Mouse (Mus musculus): Measurements from ENCODE around the gene N4bp2l2. TPM values are rescaled to one million over a fixed set of nuclear protein-coding genes. Genes with fewer than 3 reads are reported as not detected.

The N4bp2l2 gene
- polyA plus RNA-seq, 1 experiment from 2014 or later: 41.5 TPM

- 91% methylated on average over 6 of the region's 6 CpGs for WGBS
- Histone ChIP-seq H3K4me2 (no peak overlapping the region), H3K9me3 (no peaks in the 10 kb centered on the region), H3K36me3 (no peaks in the 10 kb centered on the region), H3K9ac (no peak overlapping the region), H3K27me3 (replicated peaks) (no peaks in the 10 kb centered on the region), H3K27ac (no peak overlapping the region), H3K4me1 (no peaks in the 10 kb centered on the region), H3K4me3 (replicated peaks) (no peak overlapping the region)
- no peak for ATAC-seq (ENCODE audit: insufficient read depth, low FRiP score, low read depth)
Measured at GRCm38 (mm10) chr5:150606131-150606530, 59.9 kb downstream of the N4bp2l2 start.

- no peak for ATAC-seq (ENCODE audit: insufficient read depth, low FRiP score, low read depth)
- no peaks in the 10 kb centered on the region for H3K36me3 ChIP-seq
- no peak overlapping the region for H3K4me2 ChIP-seq
- H3K9ac ChIP-seq: no peak overlapping the region
- H3K27ac ChIP-seq: no peak overlapping the region
- H3K27me3 ChIP-seq (replicated peaks): no peaks in the 10 kb centered on the region
- H3K9me3 ChIP-seq: no peaks in the 10 kb centered on the region
- WGBS: 73% methylated on average over 14 of the region's 14 CpGs
- 0 out of 2 replicates have a peak, but pooled peaks cover 3% of the 10 kb centered on the region for H3K4me1 ChIP-seq
- H3K4me3 ChIP-seq (replicated peaks): no peak overlapping the region
Measured at GRCm38 (mm10) chr5:150601441-150602230, 64.3 kb downstream of the N4bp2l2 start.

DNA sequence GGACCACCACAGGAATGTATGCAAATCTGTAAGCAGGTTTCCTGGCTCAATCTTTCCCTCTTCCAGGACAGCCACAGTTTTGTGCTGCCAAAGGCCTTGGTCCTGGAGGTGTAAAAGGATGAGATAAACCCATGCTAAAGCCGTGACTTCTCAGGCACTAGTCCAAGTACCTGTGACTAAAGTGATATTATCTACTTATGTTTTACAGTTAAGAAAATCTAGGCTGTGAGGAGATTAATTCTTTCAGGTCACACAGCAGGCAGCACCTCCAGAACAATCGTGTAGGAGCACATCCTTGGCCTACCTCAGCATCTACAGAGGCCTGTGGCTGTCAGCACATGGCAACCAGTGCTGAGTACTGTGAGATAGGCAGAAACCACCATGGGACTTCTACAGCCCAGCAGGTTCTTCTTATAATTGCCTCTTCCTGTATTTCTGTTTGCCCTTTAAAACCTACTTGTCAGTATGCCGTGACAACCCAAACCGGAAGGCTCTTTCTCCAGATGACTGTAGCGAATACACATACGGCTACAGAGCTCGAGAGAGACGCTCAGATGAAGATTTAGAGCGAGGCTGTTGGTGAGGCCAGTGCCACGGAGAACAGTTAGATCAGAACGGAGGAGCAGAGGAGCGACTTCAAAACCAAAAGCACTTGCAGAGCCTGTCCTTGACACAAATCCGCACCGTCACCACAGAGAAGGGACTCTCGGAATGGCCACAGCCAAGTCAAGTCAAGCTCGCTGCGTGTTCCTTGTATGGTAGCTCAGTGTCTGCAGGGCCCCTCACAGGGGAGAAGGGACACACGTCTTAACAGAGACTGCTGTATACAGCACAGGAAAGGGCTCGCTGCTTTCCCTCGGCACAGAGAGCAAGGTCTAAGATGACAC lies 65.2 kb downstream of the N4bp2l2 start:
- H3K36me3 ChIP-seq: no peaks in the 10 kb centered on the region
- 70% methylated on average over 20 of the region's 20 CpGs for WGBS
- no peak overlapping the region for H3K9ac ChIP-seq
- H3K4me2 ChIP-seq: no peak overlapping the region
- no peak for ATAC-seq (ENCODE audit: insufficient read depth, low FRiP score, low read depth)
- no peaks in the 10 kb centered on the region for H3K9me3 ChIP-seq
- H3K4me1 ChIP-seq: 0 out of 2 replicates have a peak, but pooled peaks cover 3% of the 10 kb centered on the region
- no peak overlapping the region for H3K27ac ChIP-seq
- H3K4me3 ChIP-seq (replicated peaks): no peak overlapping the region
- no peaks in the 10 kb centered on the region for H3K27me3 ChIP-seq (replicated peaks)

- WGBS: 53% methylated on average over 13 of the region's 13 CpGs
- peak overlapping the region; percentile 6; the same call in 1 of the 2 replicates for H3K4me3 ChIP-seq (replicated peaks)
- peaks cover 8% of the 10 kb centered on the region; the same call in 1 of the 2 replicates for H3K4me1 ChIP-seq
- H3K27me3 ChIP-seq (replicated peaks): no peaks in the 10 kb centered on the region
- H3K36me3 ChIP-seq: no peaks in the 10 kb centered on the region
- no peak overlapping the region for H3K9ac ChIP-seq
- H3K9me3 ChIP-seq: no peaks in the 10 kb centered on the region
- H3K4me2 ChIP-seq: peak overlapping the region; percentile 30
- ATAC-seq (ENCODE audit: insufficient read depth, low FRiP score, low read depth): no peak
- no peak overlapping the region for H3K27ac ChIP-seq
Measured at GRCm38 (mm10) chr5:150599301-150600294, 66.4 kb downstream of the N4bp2l2 start.

- no peak for ATAC-seq (ENCODE audit: insufficient read depth, low FRiP score, low read depth)
- Histone ChIP-seq H3K27ac (no peak overlapping the region), H3K4me3 (replicated peaks) (no peak overlapping the region), H3K9me3 (no peaks in the 10 kb centered on the region), H3K27me3 (replicated peaks) (no peaks in the 10 kb centered on the region), H3K4me2 (no peak overlapping the region), H3K4me1 (peaks cover 10% of the 10 kb centered on the region), H3K36me3 (no peaks in the 10 kb centered on the region), H3K9ac (no peak overlapping the region)
- 53% methylated on average over 21 of the region's 21 CpGs for WGBS
Measured at GRCm38 (mm10) chr5:150598202-150599119, 67.5 kb downstream of the N4bp2l2 start.

DNA sequence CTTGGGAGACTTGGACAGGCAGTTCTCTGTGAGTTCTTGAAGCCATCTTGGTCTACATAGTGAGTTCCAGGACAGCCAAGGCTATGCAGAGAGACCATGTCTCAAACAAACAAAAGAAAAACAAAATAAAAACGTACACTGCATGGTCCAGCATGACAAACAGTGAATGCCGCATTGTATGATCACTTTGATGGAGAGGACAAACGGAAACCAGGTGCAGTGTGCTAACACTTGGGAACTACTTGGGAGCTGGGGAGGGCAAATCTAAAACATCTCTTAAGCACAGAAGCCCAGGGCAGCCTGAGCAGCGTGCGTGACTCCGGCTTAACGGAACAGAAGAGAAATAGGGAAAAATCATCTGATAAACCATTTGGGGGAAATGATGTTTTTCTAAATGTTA lies 68.9 kb downstream of the N4bp2l2 start, which contains the start of gene N4bp2l1:
TSS of gene N4bp2l1 (minus strand) at position 101 of the 400 bp plus-strand sequence.
- no peaks in the 10 kb centered on the region for H3K27me3 ChIP-seq (replicated peaks)
- 80% methylated on average over 7 of the region's 7 CpGs for WGBS
- no peak within 1 kb of the TSS for H3K4me2 ChIP-seq
- peaks cover 18% of the 10 kb centered on the region for H3K4me1 ChIP-seq
- no peaks in the 10 kb centered on the region for H3K9me3 ChIP-seq
- H3K4me3 ChIP-seq (replicated peaks): no peak within 1 kb of the TSS
- ATAC-seq (ENCODE audit: insufficient read depth, low FRiP score, low read depth): no peak
- no peak within 1 kb of the TSS for H3K9ac ChIP-seq
- no peak within 1 kb of the TSS for H3K27ac ChIP-seq
- H3K36me3 ChIP-seq: no peaks in the 10 kb centered on the region

DNA sequence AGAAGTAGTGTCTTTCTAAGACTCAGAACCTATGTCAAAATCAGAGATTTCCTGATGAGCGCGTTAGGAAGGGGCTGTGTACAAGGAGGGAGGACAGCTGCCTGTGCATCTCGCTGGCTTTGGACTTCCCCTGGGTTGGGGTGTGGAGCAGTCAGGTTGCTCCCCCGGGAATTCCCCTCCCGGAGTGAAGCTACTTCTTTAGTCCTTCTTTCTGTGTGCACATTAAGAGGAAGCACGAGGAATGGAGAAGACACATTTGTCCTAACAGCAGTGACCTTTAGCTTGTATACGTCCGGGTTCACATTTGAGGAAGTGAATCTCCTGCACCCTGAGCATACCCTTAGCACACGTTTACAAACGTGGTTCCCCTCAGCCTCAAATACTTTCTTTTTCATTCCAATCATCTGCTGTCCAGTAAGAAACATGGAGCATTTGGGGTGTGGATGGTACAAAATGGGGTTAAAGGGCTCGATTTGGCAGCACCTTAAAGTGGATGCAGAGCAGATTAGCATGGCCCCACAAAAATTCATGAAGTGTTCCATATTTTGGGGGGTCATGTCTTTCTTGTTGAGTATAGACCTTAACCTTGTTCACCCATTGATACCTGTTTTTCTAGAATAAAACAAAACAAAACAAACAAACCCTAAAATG lies 70.5 kb downstream of the N4bp2l2 start:
- 47% methylated on average over 11 of the region's 11 CpGs for WGBS
- Histone ChIP-seq H3K9ac (no peak overlapping the region), H3K27ac (no peak overlapping the region), H3K4me3 (replicated peaks) (no peak overlapping the region), H3K9me3 (no peaks in the 10 kb centered on the region), H3K36me3 (no peaks in the 10 kb centered on the region), H3K27me3 (replicated peaks) (no peaks in the 10 kb centered on the region), H3K4me1 (peaks cover 18% of the 10 kb centered on the region), H3K4me2 (no peak overlapping the region)
- ATAC-seq (ENCODE audit: insufficient read depth, low FRiP score, low read depth): no peak

DNA sequence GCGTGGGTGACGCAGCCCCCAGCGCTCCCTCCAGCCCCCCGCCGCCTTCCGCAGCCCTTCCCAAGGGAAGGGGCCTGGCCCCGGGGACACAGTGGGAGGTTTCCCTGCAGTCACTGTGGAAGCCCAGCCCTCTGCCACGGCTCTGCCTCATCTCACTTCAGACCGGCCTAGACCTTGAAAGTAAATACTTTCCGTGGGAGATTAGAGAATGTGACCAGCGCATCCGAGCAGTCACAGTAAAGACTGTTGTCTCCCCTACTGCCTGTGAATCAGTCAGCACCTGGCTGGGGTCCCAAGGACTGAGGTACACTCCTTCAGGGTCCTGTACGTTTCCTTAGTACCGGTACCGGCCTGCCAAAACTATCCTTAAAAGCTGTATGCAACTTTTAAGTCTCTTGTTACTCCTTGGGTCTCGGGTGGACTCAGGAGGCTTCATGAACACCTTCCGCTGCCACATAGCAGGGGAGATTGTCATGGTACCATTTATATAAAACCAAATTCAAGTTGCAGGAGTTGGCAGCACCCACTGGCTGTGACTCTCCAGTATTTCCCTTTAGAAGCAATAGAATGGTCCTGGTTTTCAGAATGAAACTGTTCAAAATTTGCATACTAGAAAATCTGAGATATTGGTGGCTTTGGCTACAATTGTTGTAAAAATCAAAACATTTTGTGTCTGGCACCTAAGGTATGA lies 71.2 kb downstream of the N4bp2l2 start:
- Histone ChIP-seq H3K36me3 (no peaks in the 10 kb centered on the region), H3K9ac (peak overlapping the region; percentile 65; the same call in 1 of the 2 replicates), H3K9me3 (no peaks in the 10 kb centered on the region), H3K4me2 (peak overlapping the region; percentile 99), H3K4me1 (peaks cover 15% of the 10 kb centered on the region), H3K27me3 (replicated peaks) (no peaks in the 10 kb centered on the region), H3K27ac (peak overlapping the region; percentile 35; the same call in 1 of the 2 replicates), H3K4me3 (replicated peaks) (peak overlapping the region; percentile 91)
- WGBS: 9% methylated on average over 17 of the region's 17 CpGs
- ATAC-seq (ENCODE audit: insufficient read depth, low FRiP score, low read depth): peak; percentile 40

- peak; percentile 64 for ATAC-seq (ENCODE audit: insufficient read depth, low FRiP score, low read depth)
- Histone ChIP-seq H3K9me3 (no peaks in the 10 kb centered on the region), H3K4me3 (replicated peaks) (peak overlapping the region; percentile 91), H3K4me1 (peaks cover 15% of the 10 kb centered on the region), H3K36me3 (no peaks in the 10 kb centered on the region), H3K27ac (peak overlapping the region; percentile 44), H3K4me2 (peak overlapping the region; percentile 99), H3K27me3 (replicated peaks) (no peaks in the 10 kb centered on the region), H3K9ac (peak overlapping the region; percentile 65)
- WGBS: under 1% methylated on average over 97 of the region's 102 CpGs
Measured at GRCm38 (mm10) chr5:150593756-150594648, 72.0 kb downstream of the N4bp2l2 start.
